Mouse (Mus musculus): Measurements from ENCODE around the gene Scamp4.

Gene Scamp4

DNA sequence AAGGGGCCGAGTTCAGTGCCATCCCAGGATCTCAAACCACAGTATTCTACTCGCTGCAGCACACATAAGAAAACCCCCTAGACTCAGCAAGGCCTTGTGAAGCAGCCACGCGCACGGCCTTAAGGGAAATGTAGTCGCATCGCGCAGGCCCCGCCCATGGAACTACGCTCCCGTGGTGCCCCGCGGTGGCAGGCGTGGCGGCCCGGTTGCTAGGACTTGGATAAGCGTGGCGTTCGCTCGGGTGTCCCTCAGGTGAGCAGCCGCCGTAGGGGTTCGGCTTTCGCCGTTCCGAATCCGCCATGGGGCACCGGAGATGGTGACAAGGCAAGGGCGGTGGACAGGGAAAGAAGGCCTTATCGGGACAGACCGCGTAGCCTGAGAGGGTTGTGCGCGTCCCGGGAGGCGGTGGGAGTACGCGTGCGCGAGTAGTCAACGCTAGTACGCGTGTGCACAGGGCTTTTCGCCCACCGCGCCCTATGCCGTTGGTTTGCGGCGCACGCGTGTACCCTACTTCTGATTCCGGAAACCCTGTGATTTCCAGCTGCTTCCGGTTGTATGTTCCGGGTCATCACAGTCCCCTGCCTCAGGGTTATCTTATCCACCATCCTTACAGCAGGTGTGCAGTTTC is at the start of gene Scamp4, which contains the start of gene Adat3:
Gene Scamp4 (plus strand): TSS at position 175 of the 628 bp plus-strand sequence.
Gene Adat3 (plus strand): TSS at position 183 of the 628 bp plus-strand sequence.
- in situ Hi-C loops (cut with MboI, MseI): no loop called here

DNA sequence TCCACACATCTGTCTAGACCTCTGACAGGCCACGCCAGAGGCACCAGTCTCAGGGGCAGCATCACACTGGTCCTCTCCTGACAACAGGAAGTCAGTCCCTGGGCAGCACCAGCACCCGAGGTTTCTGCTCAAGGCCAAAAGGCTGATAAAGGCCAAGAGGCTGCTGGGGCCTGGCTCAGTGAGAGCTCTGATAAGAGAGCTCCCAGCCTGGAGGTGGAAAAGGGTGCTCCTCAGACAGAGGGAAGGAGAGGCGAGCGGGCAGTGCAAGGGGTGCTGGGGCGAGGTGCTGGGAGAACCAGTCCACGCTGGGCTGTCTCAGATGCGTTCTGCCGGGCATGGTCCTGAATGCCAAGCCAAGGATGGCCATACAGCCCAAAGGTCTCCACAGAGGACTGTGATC is 49.1 kb upstream of the Scamp4 start:
- in situ Hi-C loops (cut with MboI, MseI): no loop called here

DNA sequence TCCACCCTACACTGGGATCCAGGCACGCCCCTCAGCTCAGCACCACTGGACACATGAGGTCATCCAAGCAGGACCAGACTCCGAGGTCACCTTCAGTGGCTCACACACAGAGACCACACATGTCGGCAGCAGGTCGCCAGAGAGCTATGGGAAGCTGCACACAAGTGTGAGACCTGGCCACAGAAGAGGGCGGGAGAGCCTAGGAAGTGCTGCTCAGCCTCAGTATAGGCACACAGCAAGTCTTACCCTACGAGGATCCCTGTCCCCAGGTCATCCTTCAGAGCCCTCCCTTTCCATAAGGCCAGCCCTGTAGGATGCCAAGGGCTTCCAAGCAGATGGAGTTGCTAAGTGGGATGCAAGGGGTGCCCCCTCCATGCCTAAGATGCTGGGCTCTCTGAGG is 48.7 kb upstream of the Scamp4 start:
- in situ Hi-C loops (cut with MboI, MseI): no loop called here

GRCm38 (mm10) chr10:80557346-80557965 is 45.2 kb upstream of the Scamp4 start:
- in situ Hi-C loops (cut with MboI, MseI): no loop called here

- in situ Hi-C loops (cut with MboI, MseI): no loop called here
These were observed 43.2 kb upstream of the Scamp4 start for GRCm38 (mm10) chr10:80559431-80559830.

GRCm38 (mm10) chr10:80560621-80561020 is 42.1 kb upstream of the Scamp4 start:
- in situ Hi-C loops (cut with MboI, MseI): no loop called here

GRCm38 (mm10) chr10:80561116-80561944 is 41.3 kb upstream of the Scamp4 start, which contains the start of gene Rexo1:
Rexo1 (minus strand) TSS chr10:80561560.
- in situ Hi-C loops (cut with MboI, MseI): no loop called here

- in situ Hi-C loops (cut with MboI, MseI): no loop called here
These were observed 36.1 kb upstream of the Scamp4 start for GRCm38 (mm10) chr10:80566375-80567092.

DNA sequence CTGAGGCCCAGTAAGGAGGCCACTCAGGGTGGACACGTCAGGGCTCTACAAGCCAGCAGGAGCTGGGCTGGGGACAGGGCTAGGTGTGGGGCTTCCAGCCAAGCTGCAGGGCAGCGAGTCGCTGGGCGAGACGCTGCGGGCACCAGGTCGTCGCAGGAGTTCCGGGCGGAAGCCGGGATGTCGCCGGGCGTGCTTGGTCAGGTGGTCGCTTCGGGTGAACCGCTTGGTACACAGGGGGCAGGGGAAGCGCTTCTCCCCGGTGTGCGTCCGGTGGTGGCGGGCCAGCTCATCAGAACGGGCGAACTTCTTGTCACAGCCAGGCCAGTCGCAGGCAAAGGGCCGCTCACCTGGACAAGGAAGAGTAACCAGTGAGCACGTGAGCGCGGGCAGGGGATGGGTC is 33.8 kb upstream of the Scamp4 start:
- in situ Hi-C loops (cut with MboI, MseI): no loop called here

DNA sequence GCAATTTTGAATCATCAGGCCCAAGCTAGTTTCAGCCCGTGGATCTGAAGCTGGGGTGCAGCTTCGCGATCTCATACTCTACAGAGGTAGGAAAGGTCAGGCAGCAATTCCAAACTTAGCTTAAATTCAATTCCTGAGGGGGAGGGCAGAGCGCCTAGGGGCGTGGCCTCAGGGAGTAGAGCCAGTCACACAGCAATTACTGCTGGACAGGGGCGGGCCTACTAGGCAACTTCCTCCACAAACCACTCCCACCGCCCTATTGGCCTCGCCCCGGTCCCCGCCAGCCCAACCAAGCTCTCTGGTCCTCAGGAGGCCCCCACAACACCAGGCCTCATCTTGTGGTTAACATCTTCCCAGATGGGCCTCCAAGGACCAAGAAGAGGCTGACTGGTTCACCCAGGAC is 33.0 kb upstream of the Scamp4 start:
- in situ Hi-C loops (cut with MboI, MseI): no loop called here

- in situ Hi-C loops (cut with MboI, MseI): no loop called here
These were observed 32.3 kb upstream of the Scamp4 start for GRCm38 (mm10) chr10:80570419-80570818.

GRCm38 (mm10) chr10:80570871-80571836 is 31.5 kb upstream of the Scamp4 start:
- in situ Hi-C loops (cut with MboI, MseI): no loop called here

DNA sequence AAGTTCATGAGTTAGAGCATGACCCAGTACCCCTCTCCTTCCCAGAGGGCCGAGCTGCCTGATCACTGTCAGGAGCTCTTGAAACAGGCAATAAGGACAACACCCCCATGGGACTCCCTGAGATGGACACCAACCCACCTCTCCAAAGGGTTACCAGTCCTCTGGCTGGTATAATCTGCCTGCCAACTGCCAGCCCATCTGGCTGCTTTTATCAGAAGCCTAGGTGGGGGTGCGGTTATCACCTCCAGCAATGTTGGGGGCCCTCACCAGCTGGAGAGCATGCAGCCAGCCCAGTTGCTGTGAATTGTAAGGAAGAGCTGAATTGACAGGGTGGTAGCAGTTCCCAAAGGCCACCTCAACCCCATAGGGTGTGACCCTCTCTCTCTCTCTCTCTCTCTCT is 30.2 kb upstream of the Scamp4 start:
- in situ Hi-C loops (cut with MboI, MseI): no loop called here

DNA sequence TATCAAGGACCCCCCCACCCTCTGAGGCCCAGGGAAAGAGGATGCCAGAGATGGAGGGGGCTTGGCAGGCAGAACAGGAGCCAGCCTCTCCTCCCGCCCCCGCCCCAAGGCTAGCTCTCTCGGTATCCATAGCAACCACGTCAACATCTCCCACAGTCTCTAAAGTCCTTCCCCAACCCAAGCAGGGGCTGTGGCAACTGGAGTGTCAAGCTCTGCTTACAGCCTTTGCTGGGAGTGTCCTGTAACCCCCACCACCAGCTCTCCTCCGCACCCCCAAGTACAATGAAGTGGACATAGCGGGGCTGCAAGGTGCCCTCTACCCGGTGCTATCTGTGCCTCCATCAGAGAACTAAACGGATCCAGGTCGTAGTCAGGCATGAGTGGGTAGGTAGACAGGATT is 28.7 kb upstream of the Scamp4 start:
- in situ Hi-C loops (cut with MboI, MseI): no loop called here

GRCm38 (mm10) chr10:80574896-80575295 is 27.8 kb upstream of the Scamp4 start:
- in situ Hi-C loops (cut with MboI, MseI): loop anchor here (5.0 kb wide), 1 partner anchor 107 kb away; no protein-coding TSS in a partner anchor

DNA sequence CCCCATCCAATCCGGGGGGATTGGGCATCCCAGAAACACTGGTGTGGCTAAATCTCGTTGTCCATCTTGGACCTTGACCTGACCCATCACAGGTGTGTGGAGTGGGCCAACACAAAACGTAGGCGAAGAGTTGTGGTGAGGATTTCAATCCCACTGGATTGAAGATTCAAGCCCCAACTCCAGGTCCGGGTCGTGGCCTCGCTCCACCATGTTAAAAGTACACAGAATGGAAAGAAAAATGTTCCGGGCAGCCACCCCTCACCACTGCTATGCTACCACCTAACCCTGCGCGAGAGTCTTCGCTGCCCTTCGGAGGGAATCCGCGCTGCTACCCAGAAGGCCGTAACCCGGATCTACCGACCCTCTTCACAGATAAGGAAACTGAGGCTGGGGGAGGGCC is 26.7 kb upstream of the Scamp4 start:
- in situ Hi-C loops (cut with MboI, MseI): loop anchor here (5.0 kb wide), 1 partner anchor 106 kb away; no protein-coding TSS in a partner anchor

- in situ Hi-C loops (cut with MboI, MseI): loop anchor here (5.0 kb wide), 1 partner anchor 106 kb away; no protein-coding TSS in a partner anchor
These were observed 26.1 kb upstream of the Scamp4 start for GRCm38 (mm10) chr10:80576351-80577194.

DNA sequence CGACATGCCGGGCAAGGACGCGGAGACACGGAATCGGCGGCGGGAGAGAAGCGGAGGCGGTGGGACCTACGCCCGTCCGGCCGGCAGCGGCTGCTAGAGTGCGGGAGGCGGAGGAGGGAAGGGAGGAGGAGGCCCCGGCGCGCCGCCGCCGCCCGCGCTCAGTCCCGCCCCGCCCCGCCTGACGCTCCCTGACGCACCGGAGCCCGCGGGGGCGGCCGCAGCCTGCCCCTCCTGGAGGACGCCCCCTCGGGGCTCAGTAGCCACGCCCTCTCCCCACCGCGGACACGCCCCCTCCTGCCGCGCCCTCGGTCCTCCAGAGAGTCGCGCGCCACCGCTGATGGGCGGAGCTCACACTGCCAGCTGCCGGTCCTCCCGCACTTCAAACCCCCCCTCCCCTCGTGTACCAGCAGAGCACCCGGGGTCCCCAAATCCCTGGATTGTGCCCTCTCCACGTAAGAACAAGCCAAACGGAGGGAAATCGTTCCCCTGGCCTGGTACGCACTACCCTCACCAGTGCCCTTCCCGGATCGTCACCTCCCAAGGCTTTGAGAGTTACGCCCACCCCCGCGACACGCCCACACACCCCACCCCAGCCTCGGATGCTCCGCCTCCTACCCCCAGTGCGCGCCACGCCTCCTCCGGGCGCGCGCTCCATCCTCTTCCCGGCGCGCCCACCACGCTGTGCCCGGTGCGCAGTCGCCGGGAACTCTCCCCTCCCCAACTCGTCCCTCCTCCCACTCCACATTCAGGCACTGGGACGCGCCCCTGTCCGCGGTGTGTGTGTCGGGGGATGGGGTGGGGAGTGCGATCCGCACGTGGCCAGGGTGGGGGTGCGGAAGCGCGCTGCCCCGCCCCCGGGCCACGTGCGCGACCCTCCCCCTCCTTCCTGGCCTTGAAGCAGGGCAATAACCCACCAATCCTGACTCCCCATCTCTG is 25.2 kb upstream of the Scamp4 start, which contains the start of gene Klf16:
Gene Klf16 (minus strand): TSS at position 127 of the 936 bp plus-strand sequence.
- in situ Hi-C loops (cut with MboI, MseI): loop anchor here (5.0 kb wide), 1 partner anchor 105 kb away; no protein-coding TSS in a partner anchor
